Mouse (Mus musculus): ENCODE data around the gene Srgap2.

Gene Srgap2

GRCm38 (mm10) chr1:131526371-131527270 lies 531 bp downstream of the Srgap2 start:
- DNase-seq (ENCODE audit: low spot score in 2 of 2), result peak in 1 of 2 experiments; percentile 71

- peak; percentile 37 to 53 for DNase-seq (ENCODE audit: low spot score in 2 of 2)
Observed at GRCm38 (mm10) chr1:131525586-131526271, 1.4 kb downstream of the Srgap2 start.

DNA sequence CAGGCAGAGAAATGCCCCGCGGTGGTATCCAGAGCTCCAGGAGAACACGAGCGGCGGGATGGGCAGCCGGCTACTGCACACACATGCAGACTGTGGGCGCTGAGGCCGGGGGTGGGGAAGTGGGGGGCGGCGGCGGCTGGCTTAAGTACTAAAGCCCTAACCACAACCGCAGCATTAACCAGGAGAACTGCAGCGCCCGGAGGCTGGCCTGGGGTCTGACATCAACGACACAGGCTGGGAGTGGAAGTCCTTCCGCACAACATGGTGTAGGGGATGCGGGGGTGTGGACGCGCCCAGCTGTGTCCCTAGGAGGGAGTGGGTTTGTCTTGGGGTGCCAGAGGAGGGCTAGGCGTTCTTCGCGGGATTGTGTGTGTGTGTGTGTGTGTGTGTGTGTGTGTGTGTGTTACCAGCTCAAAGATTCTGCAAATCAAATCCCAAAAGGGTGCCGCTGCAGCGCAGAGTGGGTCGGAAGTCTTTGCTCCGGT lies 2.0 kb downstream of the Srgap2 start:
- DNase-seq (ENCODE audit: low spot score in 2 of 2), result peak; percentile 60 to 67

- peak in 1 of 2 experiments; percentile 21 for DNase-seq (ENCODE audit: low spot score in 2 of 2)
Observed at GRCm38 (mm10) chr1:131523794-131524193, 3.4 kb downstream of the Srgap2 start.

DNA sequence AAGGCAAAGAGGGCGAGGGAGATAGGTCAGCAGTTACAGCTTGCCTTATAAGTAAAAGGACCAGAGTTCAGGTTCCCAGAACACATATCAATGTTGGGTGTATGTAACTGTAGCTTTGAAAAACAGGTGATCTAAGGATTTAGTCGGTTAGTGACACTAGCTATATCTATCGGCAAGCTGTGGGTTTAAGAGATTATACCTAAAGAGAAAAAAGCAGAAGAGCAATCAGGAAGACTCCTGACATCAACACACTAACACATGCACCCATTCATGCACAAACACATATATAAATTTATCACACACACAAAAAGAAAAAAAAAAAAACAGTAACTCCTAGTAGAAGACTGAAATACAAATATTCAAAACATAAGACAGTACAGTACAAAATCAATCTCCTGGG lies 10.6 kb downstream of the Srgap2 start:
- DNase-seq (ENCODE audit: low spot score in 2 of 2), result no peak

- DNase-seq (ENCODE audit: low spot score in 2 of 2), result no peak
Observed at GRCm38 (mm10) chr1:131514197-131514596, 13.0 kb downstream of the Srgap2 start.

DNA sequence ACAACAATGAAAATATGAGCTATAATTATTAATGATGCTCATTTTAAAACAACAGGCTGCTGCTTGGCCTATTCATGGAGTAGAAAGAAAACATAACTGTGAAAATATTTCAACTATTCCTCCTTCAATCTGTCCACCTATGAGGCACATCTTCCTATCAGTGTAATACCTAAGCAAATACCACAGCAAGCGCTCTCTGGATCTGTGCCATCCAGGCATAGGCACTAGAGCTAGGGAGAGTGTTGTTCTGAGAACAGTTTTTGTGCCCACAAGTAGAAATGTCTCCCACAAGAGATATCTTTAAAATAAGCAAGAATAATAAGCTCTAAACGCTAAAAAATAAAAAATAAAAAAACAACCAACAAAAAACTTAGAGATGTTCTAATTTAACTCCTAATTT lies 14.0 kb downstream of the Srgap2 start:
- DNase-seq (ENCODE audit: low spot score in 2 of 2), result no peak

DNA sequence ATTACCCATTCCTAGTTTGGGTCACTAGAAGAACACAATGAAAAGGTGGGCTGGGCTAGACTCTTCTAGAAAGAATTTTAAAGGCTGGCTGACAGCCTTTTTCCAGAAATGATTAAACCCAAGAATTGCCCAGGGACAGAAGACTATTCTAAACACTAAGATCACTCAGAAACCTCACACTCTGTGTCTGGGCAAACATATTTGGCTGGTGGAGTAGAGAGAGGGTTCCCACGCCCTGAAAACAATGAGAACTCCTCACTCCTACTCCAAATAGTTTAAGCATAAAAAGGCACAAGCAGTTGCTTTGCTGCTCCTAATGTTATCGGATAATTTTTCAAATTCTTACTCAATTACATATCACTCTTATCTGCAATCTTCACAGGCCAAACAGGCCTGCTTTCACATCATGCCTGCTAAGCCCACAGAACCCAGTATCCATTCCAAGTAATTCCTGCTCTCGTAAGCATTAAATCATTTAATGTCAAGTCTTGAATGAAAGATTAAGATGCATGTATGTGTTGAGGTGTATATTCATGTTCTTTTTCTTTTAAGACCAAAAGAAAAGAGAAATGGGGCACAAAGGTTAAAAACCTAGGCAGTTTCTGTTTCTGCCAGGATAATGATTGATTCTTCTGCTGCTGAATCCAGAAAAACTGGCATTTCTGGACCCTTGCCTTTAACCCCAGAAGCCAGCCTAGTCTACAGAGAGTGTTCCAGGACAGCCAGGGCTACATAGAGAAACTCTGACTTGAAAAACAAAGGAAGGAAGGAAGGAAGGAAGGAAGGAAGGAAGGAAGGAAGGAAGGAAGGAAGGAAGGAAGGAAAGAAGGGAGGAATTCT lies 15.3 kb downstream of the Srgap2 start:
- DNase-seq (ENCODE audit: low spot score in 2 of 2), result no peak

GRCm38 (mm10) chr1:131511131-131511530 lies 16.0 kb downstream of the Srgap2 start:
- DNase-seq (ENCODE audit: low spot score in 2 of 2), result no peak

- DNase-seq (ENCODE audit: low spot score in 2 of 2), result no peak
Observed at GRCm38 (mm10) chr1:131501681-131502080, 25.5 kb downstream of the Srgap2 start.

- DNase-seq (ENCODE audit: low spot score in 2 of 2), result no peak
Observed at GRCm38 (mm10) chr1:131498231-131498630, 28.9 kb downstream of the Srgap2 start.

DNA sequence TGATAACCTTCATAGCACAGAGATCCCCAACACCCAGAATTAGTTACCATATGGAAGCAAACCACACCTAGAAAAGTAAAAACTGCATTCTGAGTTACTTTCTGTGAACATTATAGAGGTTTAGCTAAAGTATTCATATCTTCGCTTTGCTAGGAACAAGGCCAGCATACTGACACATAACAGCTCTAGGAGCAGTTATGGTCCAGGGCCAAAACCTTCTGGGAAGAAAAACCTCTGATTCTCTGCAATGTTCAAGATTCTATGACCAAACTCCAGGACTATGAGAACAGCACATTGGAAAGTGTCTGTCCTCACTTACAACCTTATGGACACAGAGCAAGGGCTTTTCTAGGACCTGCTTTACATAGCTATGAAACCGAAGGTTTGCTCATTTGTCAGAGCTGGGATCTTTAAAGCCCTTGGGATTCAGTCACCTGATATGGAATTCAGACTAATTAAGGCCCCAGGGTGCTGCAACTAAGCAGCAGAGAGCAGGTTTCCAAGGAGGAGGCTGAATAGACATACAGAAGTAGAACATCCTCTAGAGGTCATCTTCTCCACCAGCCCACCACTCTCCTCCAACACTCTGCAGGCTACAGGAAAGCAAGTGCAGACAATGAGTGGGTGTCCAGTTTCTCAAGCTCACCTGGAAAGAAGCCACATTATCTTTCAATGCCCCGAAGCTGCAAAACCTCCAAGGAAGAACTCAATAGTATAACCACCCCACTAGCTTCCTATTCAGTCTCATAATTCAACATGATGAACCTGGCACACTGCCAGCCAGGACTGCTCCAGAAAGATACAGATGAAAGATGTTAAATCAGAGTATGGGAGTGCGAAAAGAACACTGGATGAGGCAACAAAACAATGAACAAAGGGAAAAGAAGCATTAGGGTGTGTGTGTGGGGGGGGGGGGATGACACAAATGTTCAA lies 32.9 kb downstream of the Srgap2 start:
- no peak for DNase-seq (ENCODE audit: low spot score in 2 of 2)

DNA sequence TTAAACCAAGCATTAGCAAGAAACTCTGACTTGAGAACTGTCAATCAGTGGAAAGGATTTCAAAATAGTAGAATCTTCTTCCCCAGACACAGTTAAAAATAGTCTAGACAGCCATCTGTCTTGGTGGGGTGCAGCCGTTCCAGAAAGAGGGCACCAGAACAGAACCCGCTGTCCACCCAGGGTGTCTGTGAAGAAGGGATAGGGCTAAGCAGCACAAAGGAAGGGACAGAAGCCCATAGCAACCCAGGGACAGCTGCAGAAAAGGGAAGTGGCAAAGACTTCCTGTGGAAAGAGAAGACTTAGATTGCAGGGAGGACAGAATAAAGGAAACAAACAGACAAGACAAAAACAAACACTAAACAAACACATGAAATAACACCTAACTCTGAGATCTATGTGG lies 34.8 kb downstream of the Srgap2 start:
- peak; percentile 27 to 32 for DNase-seq (ENCODE audit: low spot score in 2 of 2)

GRCm38 (mm10) chr1:131491579-131491978 lies 35.6 kb downstream of the Srgap2 start:
- no peak for DNase-seq (ENCODE audit: low spot score in 2 of 2)

DNA sequence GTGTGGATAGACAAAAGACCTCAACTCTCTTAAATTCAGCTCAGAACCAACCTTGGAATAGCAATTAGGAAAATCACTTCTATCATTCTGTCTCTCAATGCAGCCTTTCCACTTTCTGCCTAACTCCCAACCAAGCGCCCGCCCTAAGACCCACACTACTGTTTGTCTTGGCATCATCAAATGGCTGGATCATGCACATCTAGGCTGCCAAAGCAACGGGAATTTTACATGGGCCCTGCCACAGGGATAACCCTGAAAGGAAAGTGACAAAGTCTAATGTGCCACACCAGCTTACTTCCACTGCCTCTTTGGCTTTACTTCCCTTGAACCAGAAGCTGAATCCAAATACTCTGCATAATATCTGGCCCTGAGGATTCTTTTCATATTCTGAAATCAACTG lies 37.8 kb downstream of the Srgap2 start:
- no peak for DNase-seq (ENCODE audit: low spot score in 2 of 2)

- DNase-seq (ENCODE audit: low spot score in 2 of 2), result no peak
Observed at GRCm38 (mm10) chr1:131486094-131486850, 40.9 kb downstream of the Srgap2 start.

DNA sequence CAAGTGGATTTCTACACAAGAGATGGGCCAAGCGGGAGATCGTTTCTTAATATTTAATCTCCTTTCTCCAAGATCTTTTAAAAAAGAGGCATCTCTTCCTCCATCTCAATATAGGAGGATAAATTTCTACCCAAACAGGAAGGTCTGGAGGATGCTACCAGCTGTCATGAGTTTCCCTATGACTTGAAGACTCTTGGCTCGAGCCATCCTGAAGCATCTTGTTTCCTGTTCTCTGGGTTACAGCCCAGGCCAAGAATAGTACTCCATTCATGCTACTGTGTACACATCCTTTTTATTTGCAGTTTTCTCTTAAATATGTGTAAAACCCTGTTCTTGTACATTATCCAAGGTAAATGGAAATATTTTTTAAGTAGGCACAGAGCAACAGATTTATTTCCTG lies 44.9 kb downstream of the Srgap2 start:
- no peak for DNase-seq (ENCODE audit: low spot score in 2 of 2)

GRCm38 (mm10) chr1:131481391-131481790 lies 45.8 kb downstream of the Srgap2 start:
- DNase-seq (ENCODE audit: low spot score in 2 of 2), result no peak

DNA sequence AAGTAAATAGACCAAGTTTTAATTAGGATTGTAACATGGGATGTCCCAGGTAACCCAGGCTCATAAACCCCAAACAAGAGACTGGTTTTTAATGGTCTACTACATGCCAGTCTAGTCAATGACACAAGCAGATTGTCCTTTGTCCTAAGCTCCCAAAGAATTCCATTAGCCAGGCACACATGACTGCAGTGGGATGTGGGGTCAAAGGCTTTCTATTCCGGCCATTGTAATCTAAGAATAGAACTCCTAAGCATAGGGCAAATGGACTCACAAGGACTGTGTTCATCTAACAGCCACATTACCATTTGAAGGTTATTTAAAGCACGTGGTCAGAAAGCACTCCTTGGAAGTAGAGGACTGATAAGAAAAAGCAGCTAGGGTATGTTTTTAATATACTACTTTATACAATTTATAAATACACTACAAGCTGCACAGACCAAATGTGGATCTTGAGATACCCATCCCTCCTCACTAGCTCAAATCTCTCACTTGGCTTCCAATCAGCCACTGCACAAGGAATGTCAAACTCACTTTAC lies 48.3 kb downstream of the Srgap2 start:
- no peak for DNase-seq (ENCODE audit: low spot score in 2 of 2)

DNA sequence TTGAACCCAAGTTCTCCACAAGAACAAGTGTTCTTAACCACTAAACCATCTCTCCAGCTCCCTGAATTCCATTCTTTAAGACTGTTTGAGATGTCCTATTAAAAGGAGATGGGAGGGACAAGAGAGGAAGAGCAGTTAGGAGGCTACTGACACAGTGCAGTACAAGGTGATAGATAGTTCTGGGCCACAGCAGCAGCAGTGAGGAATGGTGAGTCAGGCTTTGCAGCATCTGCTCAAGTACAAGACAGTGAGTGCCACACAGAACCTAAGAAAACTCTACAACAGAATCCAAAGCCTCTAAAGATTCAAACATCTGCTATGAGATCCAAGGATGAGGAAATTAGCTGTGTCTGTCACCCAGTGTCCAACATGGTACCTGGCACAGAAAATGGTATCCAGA lies 51.8 kb downstream of the Srgap2 start:
- no peak for DNase-seq (ENCODE audit: low spot score in 2 of 2)

All from frontal cortex, postnatal 10 days (tissue).